Mouse (Mus musculus) forebrain, embryonic 12.5 days (tissue): Measurements from ENCODE around the gene Vmn1r191. TPM values are rescaled to one million over a fixed set of nuclear protein-coding genes. Genes with fewer than 3 reads are reported as not detected.
"Not testable (repeated sequence)": the region's sequence is repeated elsewhere in the genome, so short reads cannot be mapped to it uniquely, and the experiment has no call there.

Experiments used
- ATAC-seq: fragments of 200-750 bp; cut with Nextera tagmentation; 2 replicates; pipeline ENCODE4 v1.8.0; 2017; ENCODE audit warnings: moderate TSS enrichment; ENCODE audit not compliant: low FRiP score
- H3K27ac ChIP-seq: fragments of 300-500 bp; sonication (generic); 2 replicates; pipeline ENCODE4 v1.5.1; 2016; ENCODE audit warnings: mild to moderate bottlenecking
- H3K27me3 ChIP-seq: fragments of 300-500 bp; sonication (generic); 2 replicates; pipeline ENCODE4 v1.6.1; 2016; ENCODE audit warnings: mild to moderate bottlenecking
- H3K36me3 ChIP-seq: fragments of 300-500 bp; sonication (generic); replicated peaks from 2 replicates; pipeline ENCODE4 v1.6.1; 2016; ENCODE audit warnings: mild to moderate bottlenecking
- H3K4me1 ChIP-seq: fragments of 300-500 bp; sonication (generic); 2 replicates; pipeline ENCODE4 v1.6.1; 2016
- H3K4me2 ChIP-seq: fragments of 300-500 bp; sonication (generic); 2 replicates; pipeline ENCODE4 v1.6.1; 2016; ENCODE audit warnings: mild to moderate bottlenecking, moderate library complexity
- H3K4me3 ChIP-seq: fragments of 300-500 bp; sonication (generic); replicated peaks from 2 replicates; pipeline ENCODE4 v1.5.1; 2016; ENCODE audit warnings: mild to moderate bottlenecking
- H3K9ac ChIP-seq: fragments of 300-500 bp; sonication (generic); 2 replicates; pipeline ENCODE4 v1.6.1; 2016; ENCODE audit warnings: mild to moderate bottlenecking
- H3K9me3 ChIP-seq: fragments of 300-500 bp; sonication (generic); 2 replicates; pipeline ENCODE4 v1.6.1; 2016
- WGBS: fragments of 180-500 bp; shearing (Covaris S2); methylation state at CpG from one replicate; pipeline ENCODE4 v1.1.7; 2016; 5-methylcytosine and 5-hydroxymethylcytosine counted together
- microRNA-seq: library from miRNA; unstranded; fragments of <30 nt; microRNA quantifications from one replicate; pipeline ENCODE4, GENCODE M21; 2017
- polyA plus RNA-seq: library from polyadenylated mRNA; unstranded; fragments of >200 nt; fragmentation: Nextera tagmentation; extraction: Ambion mirVana; gene quantifications from 2 replicates; pipeline ENCODE4 v1.2.1, GENCODE M21; 2016

The Vmn1r191 gene
- polyA plus RNA-seq = not detected in 2 replicates

DNA sequence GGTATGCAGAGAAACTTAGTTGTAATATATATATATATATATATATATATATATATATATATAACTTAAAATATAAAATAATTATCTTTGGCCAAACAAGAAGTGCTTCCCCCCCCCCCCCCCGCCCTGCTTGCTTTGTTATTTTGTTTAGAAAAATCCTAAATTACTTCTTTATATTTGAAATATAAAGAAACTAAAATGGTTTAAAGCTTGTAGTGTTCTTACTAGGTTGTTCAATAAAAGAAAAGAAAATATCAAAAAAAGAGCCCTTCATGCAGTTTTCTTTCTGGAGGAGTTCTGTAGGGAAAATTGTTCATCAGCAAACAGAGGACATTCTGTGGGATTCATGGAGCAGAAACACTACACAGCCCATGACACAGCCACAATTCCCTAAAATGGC, at the start of gene Vmn1r191:
Gene Vmn1r191, minus strand, starts transcription at position 101 of the 400 bp plus-strand sequence.
- no peak for ATAC-seq
- no peaks in the 10 kb centered on the region for H3K36me3 ChIP-seq
- 86% methylated on average over 1 of the region's 1 CpGs for WGBS
- no peak within 1 kb of the TSS for H3K9ac ChIP-seq
- H3K4me1 ChIP-seq = no peaks in the 10 kb centered on the region
- no peak within 1 kb of the TSS for H3K27ac ChIP-seq
- H3K9me3 ChIP-seq = no peaks in the 10 kb centered on the region
- H3K4me2 ChIP-seq = no peak within 1 kb of the TSS
- H3K27me3 ChIP-seq = no peaks in the 10 kb centered on the region
- H3K4me3 ChIP-seq = no peak within 1 kb of the TSS

DNA sequence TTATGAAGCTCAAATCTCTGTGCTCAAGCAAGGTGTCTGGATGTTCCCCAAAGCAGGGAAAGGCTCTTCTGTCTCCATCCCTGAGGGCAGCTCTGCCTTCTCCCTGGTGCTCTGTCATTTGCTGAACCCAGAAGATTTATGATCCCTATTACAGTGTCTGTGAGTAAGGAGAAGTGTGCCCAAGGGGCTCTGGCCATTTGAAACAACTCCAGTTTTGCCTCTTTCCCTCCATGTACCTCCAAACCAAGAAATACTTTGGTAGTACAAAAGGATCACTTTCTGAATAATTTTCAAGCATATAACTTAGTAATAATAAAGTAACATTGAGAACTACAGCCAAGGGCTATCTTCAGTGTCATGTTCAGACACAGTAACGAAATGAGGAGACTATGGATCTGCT, 39.3 kb upstream of the Vmn1r191 start, which contains the start of gene Vmn1r193:
Gene Vmn1r193, minus strand, starts transcription at position 101 of the 400 bp plus-strand sequence.
- H3K9me3 ChIP-seq, ATAC-seq, H3K36me3 ChIP-seq, H3K27ac ChIP-seq, H3K4me3 ChIP-seq, H3K9ac ChIP-seq, H3K4me2 ChIP-seq, H3K27me3 ChIP-seq, H3K4me1 ChIP-seq: not testable (repeated sequence)
- WGBS = 84% methylated on average over 1 of the region's 1 CpGs

DNA sequence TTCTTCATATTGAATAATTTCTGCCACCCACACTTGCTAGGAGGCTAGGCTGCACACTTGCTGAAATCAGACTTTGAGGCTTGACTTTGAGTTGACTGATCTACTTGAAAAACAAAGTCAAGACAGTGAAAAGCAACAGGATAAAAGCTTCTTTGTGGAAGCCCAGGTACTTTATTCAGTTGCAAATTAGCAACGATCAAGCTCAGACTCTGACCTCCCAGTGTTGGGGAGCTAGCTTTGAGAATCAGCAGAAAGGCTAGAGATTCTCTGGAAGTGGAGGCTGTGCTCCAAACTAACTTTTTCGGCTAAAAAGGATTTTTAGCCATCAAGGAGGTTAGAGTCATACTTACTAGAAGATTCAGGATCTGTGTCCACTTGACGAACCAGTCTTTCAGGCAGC, 9.0 kb upstream of the Vmn1r191 start:
- H3K4me1 ChIP-seq, H3K9ac ChIP-seq, H3K27me3 ChIP-seq, H3K27ac ChIP-seq, H3K4me3 ChIP-seq, ATAC-seq, H3K4me2 ChIP-seq, H3K36me3 ChIP-seq, H3K9me3 ChIP-seq: not testable (repeated sequence)
- WGBS = 65% methylated on average over 3 of the region's 3 CpGs

DNA sequence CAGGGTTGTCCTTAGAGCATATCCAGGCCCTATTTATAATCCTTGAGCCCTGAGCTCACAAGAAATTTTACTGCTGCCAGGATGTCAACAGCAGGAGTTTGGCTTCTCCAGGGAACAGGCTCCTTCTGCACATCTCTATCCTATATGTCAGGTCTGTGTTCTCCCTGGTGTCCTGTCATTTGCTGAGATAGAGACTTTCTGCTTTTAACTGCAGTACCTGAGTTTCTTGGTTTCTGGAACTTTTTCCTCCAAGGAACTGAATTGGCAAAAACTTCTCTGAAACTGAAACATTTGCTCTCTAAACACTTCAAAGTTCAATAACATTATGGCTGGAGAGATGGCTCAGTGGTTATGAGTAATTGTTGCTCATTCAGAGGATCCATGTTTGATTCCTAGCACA, 7.3 kb upstream of the Vmn1r191 start, which contains the start of gene Vmn1r192:
Gene Vmn1r192, minus strand, starts transcription at position 101 of the 400 bp plus-strand sequence.
- no peak within 1 kb of the TSS for H3K4me2 ChIP-seq
- H3K9ac ChIP-seq = no peak within 1 kb of the TSS
- no peak within 1 kb of the TSS for H3K4me3 ChIP-seq
- no peaks in the 10 kb centered on the region for H3K27me3 ChIP-seq
- H3K4me1 ChIP-seq = no peaks in the 10 kb centered on the region
- no peaks in the 10 kb centered on the region for H3K9me3 ChIP-seq
- no peak within 1 kb of the TSS for H3K27ac ChIP-seq
- no peaks in the 10 kb centered on the region for H3K36me3 ChIP-seq
- ATAC-seq = no peak

DNA sequence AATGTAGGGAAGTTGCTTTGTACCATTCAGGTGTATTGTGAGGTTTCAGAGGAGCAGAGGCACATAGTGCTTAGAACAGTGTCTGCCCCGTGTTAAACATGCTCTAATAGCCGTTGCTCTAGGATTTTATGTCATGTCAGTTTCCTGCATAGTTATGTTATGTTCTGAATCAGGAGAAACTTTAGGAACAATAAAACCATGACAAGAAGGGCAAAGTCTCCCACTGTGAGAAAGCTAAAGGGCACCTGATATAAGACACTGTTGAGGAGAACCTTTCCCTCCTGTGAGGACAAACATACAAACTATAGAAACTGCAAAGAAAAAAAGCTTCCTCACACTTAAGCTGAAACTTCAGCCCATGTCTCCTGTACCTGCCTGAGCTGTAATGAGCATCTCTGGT, 6.6 kb upstream of the Vmn1r191 start:
- Histone ChIP-seq H3K27ac (no peak overlapping the region), H3K27me3 (no peaks in the 10 kb centered on the region), H3K9me3 (no peaks in the 10 kb centered on the region), H3K4me2 (no peak overlapping the region), H3K4me3 (no peak overlapping the region), H3K36me3 (no peaks in the 10 kb centered on the region), H3K4me1 (no peaks in the 10 kb centered on the region), H3K9ac (no peak overlapping the region)
- 85% methylated on average over 2 of the region's 2 CpGs for WGBS
- ATAC-seq = no peak

DNA sequence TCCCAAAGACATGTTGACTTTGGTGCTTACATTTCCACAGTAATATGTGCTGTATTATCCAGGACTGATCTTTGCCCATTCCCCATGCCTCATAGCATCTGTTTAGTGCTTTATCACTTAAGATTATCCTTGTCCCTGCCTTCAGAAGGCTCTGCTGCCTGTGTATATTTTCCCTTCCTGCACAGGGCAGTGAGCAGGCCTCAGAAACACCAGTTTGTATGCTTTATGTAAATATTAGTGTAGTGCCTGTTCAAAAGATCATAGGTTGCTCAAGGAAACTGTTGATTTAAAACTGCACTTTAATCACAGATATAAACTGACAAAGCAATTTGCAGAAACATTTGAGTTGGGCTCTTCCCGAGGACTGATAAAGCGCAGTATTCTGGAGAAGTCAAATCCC, 5.5 kb upstream of the Vmn1r191 start:
- Histone ChIP-seq H3K9ac (no peak overlapping the region), H3K4me3 (no peak overlapping the region), H3K36me3 (no peaks in the 10 kb centered on the region), H3K4me1 (no peaks in the 10 kb centered on the region), H3K27ac (no peak overlapping the region), H3K4me2 (no peak overlapping the region), H3K9me3 (no peaks in the 10 kb centered on the region), H3K27me3 (no peaks in the 10 kb centered on the region)
- ATAC-seq = no peak
- 98% methylated on average over 2 of the region's 2 CpGs for WGBS

DNA sequence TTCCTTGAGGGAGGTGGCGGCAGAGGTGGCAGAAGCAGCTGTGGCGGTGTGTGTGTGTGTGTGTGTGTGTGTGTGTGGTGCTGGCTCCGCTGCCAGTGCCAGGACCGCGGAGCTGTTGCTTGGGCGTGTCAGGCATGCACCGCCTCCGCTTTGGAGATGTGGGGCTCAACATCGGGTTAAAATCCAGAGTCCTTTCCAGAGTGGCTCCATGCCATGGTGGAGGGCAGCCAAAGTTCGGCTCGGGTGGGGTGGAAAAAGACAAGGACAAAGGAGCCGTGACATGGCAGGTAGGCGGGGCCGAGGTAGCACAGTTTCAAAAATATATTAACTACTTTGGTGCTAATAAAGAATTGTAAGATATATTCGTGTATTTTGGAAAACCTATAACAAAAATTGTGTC, 15.4 kb downstream of the Vmn1r191 start:
- H3K9ac ChIP-seq = no peak overlapping the region
- H3K36me3 ChIP-seq = no peaks in the 10 kb centered on the region
- no peaks in the 10 kb centered on the region for H3K27me3 ChIP-seq
- peaks cover 9% of the 10 kb centered on the region for H3K9me3 ChIP-seq
- no peak overlapping the region for H3K4me2 ChIP-seq
- H3K27ac ChIP-seq = no peak overlapping the region
- no peaks in the 10 kb centered on the region for H3K4me1 ChIP-seq
- H3K4me3 ChIP-seq = no peak overlapping the region
- no peak for ATAC-seq
- 91% methylated on average over 15 of the region's 15 CpGs for WGBS

DNA sequence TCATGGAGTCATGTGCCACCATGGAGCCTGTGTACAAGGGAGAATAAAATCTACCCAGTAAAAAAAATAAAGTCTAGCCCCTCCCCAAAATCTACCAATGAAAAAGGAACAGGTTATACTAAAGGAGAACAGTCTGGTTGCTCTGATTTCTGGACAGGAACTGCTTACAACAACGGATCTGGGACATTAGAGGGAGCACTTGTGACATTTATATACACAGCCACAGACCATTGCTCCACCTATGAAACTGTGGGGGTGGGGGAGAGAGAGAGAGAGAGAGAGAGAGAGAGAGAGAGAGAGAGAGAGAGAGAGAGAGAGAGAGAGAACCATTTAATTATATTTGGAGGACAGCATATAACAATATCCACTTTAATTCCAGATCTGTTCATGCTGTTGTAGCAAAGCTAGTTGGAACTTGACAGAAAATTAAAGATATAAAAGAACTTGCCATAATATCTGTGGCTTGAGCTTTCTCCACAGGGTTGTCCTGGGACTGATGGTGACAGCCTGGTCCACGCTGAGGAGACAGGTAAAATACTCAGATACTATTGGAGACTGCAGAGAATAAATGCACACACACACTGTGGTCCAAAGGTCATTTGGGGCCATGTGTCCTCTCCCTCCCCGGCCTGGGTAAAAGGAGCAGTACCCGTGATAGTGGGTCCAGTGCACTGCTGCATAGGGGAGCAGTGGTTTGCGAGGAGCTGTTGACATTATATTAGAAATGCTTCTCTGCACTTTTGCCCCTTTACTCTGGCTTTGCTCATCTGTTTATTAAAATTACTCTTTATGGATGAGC, 47.1 kb downstream of the Vmn1r191 start:
- not testable (repeated sequence) for ATAC-seq, H3K4me2 ChIP-seq, H3K4me3 ChIP-seq, H3K36me3 ChIP-seq, H3K27me3 ChIP-seq, H3K27ac ChIP-seq, H3K9me3 ChIP-seq, H3K4me1 ChIP-seq, H3K9ac ChIP-seq
- WGBS = 81% methylated on average over 5 of the region's 5 CpGs

Small RNA genes lying within 50 kb of the gene (microRNA-seq; reads per million reads assigned to microRNA genes)
- gene Gm23282 = not detected
- not detected for gene Gm25084

Other genes starting within 250 kb of the Vmn1r191 start
- gene Zfp184, start 238.9 kb downstream of the Vmn1r191 start, polyA plus RNA-seq = 24.5 and 26.7 TPM in 2 replicates
- 0.13 TPM in 1 of 2 replicates, not detected in the other for gene Pom121l2, start 202.8 kb downstream of the Vmn1r191 start, polyA plus RNA-seq
- 0.28 TPM in 1 of 2 replicates, not detected in the other for gene Prss16, start 174.2 kb downstream of the Vmn1r191 start, polyA plus RNA-seq
- 7.0 and 22.0 TPM in 2 replicates for gene Hist1h2ah, start 148.4 kb downstream of the Vmn1r191 start, polyA plus RNA-seq
- 10.0 and 10.5 TPM in 2 replicates for gene Hist1h2bk, start 148.1 kb downstream of the Vmn1r191 start, polyA plus RNA-seq
- gene Hist1h4i, start 142.6 kb downstream of the Vmn1r191 start, polyA plus RNA-seq = 44.5 and 46.9 TPM in 2 replicates
- 82.7 and 84.6 TPM in 2 replicates for gene Hist1h2ag, start 141.0 kb downstream of the Vmn1r191 start, polyA plus RNA-seq
- 13.1 and 15.8 TPM in 2 replicates for gene Hist1h2bj, start 140.8 kb downstream of the Vmn1r191 start, polyA plus RNA-seq
- gene Vmn1r188, start 99.5 kb downstream of the Vmn1r191 start, polyA plus RNA-seq = not detected in 2 replicates
- not detected in 2 replicates for gene Vmn1r189, start 78.1 kb downstream of the Vmn1r191 start, polyA plus RNA-seq
- not detected in 2 replicates for gene Vmn1r192, start 7.2 kb upstream of the Vmn1r191 start, polyA plus RNA-seq
- not detected in 2 replicates for gene Vmn1r193, start 39.2 kb upstream of the Vmn1r191 start, polyA plus RNA-seq
- not detected in 2 replicates for gene Vmn1r194, start 60.2 kb upstream of the Vmn1r191 start, polyA plus RNA-seq
- gene Vmn1r195, start 86.6 kb upstream of the Vmn1r191 start, polyA plus RNA-seq = not detected in 2 replicates
- gene Vmn1r196, start 106.0 kb upstream of the Vmn1r191 start, polyA plus RNA-seq = not detected in 2 replicates
- not detected in 2 replicates for gene Vmn1r197, start 140.6 kb upstream of the Vmn1r191 start, polyA plus RNA-seq
- gene Vmn1r198, start 166.4 kb upstream of the Vmn1r191 start, polyA plus RNA-seq = not detected in 2 replicates
- gene Vmn1r199, start 195.8 kb upstream of the Vmn1r191 start, polyA plus RNA-seq = not detected in 2 replicates
- not detected in 2 replicates for gene Vmn1r200, start 206.4 kb upstream of the Vmn1r191 start, polyA plus RNA-seq